Mouse (Mus musculus) kidney, postnatal 25 days (tissue): Measurements from ENCODE around the gene Ranbp2.
"Not testable (repeated sequence)": the region's sequence is repeated elsewhere in the genome, so short reads cannot be mapped to it uniquely, and the experiment has no call there.

Source experiments
- DNase-seq, 2 experiments: peaks; one replicate each; pipeline ENCODE4 v3.0.0; 2021; ENCODE audit warnings: mixed read lengths in 2 of 2

The Ranbp2 gene

GRCm38 (mm10) chr10:58497320-58498284 lies 50.9 kb downstream of the Ranbp2 start, which contains the start of gene Ccdc138:
Ccdc138 (plus strand) TSS chr10:58497948.
- peak; percentile 96 to 97 for DNase-seq

GRCm38 (mm10) chr10:58498516-58498915 lies 51.8 kb downstream of the Ranbp2 start:
- no peak for DNase-seq

GRCm38 (mm10) chr10:58529358-58529757 lies 82.6 kb downstream of the Ranbp2 start:
- DNase-seq, result no peak

- no peak for DNase-seq
Observed at GRCm38 (mm10) chr10:58530896-58531790, 84.4 kb downstream of the Ranbp2 start.

GRCm38 (mm10) chr10:58532177-58532576 lies 85.5 kb downstream of the Ranbp2 start:
- no peak for DNase-seq

- DNase-seq, result not testable (repeated sequence)
Observed at GRCm38 (mm10) chr10:58536276-58536675, 89.6 kb downstream of the Ranbp2 start.

GRCm38 (mm10) chr10:58540613-58541012 lies 93.9 kb downstream of the Ranbp2 start:
- no peak for DNase-seq
